ENCODE assay signal across 23 mouse cellular contexts in the genomic region with DNA sequence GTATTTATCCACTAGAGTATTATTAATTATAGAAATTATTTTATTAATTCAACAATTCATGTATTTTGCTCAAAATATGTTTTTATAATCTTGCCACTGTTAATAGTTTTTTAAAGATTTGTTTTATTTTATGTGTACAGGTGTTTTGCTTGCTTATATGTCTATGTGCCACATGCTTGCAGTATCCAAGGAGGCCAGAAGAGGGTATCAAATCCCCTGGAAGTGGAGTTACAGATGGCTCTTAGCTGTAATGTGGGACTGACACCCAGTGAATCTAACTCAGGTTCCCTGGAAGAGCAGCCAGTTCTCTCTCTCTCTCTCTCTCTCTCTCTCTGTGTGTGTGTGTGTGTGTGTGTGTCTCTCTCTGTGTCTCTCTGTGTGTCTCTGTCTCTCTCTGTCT. TPM values are rescaled to one million over a fixed set of nuclear protein-coding genes. Genes with fewer than 3 reads are reported as not detected.
A peak's percentile ranks its signal among the peaks of the same experiment; 100 is the strongest.
DNase-seq lines count a peak whose midpoint lies in the region; ATAC-seq and TF ChIP-seq lines count a peak whose summit lies in the region.
"Had no signal": no experiment of that assay in that cellular context is flagged by ENCODE, and none has a peak within 500 bp of the region (broad histone marks: within the 10 kb centered on the region; RNA-seq: fewer than 3 reads in every experiment).

No protein-coding gene starts in this region.

- TF ChIP-seq EP300 in MEL (IDR thresholded peaks at IDR 0.05; ENCODE audit: low read depth in 1 of 2, low read length in 2 of 2): no peak
- TF ChIP-seq EP300 in stomach, postnatal 0 days (optimal IDR thresholded peaks at IDR 0.05): no peak

- H3K4me1 ChIP-seq in MEL (ENCODE audit: control insufficient read depth in 1 of 2, insufficient read depth in 2 of 2, low read length in 2 of 2): peaks cover 0 to 10% of the 10 kb centered on the region in 2 experiments; a peak in 2 of 4 replicates
- H3K4me1 ChIP-seq in stomach, postnatal 0 days (replicated peaks; ENCODE audit: control insufficient read depth, insufficient read depth): no peaks in the 10 kb centered on the region
- H3K4me1 ChIP-seq: embryonic facial prominence, embryonic 15.5 days; heart, embryonic 13.5 days; liver, embryonic 13.5 days had no signal

- intact Hi-C loops in left cerebral cortex, adult 2 months (cut with DNase I): no loop called here

- H3K4me3 ChIP-seq in left cerebral cortex, adult 2 months: no peak overlapping the region
- H3K4me3 ChIP-seq in MEL (ENCODE audit: control insufficient read depth in 1 of 2, insufficient read depth in 1 of 2, low read depth in 2 of 2, low read length in 2 of 2): no peak overlapping the region
- no peak overlapping the region for H3K4me3 ChIP-seq in stomach, postnatal 0 days (ENCODE audit: low read depth, low read length)
- H3K4me3 ChIP-seq: embryonic facial prominence, embryonic 15.5 days; forebrain, embryonic 10.5 days; heart, embryonic 13.5 days; liver, embryonic 13.5 days; midbrain, embryonic 10.5 days had no signal

- peak; percentile 2; the same call in 1 of the 2 replicates for TF ChIP-seq CTCF in left cerebral cortex, adult 2 months (IDR thresholded peaks at IDR 0.05)
- peak in 2 of 3 experiments; percentile 8 to 42; a peak in 2 of 6 replicates for TF ChIP-seq CTCF in MEL (IDR thresholded peaks at IDR 0.05 in 2 of 3, conservative IDR thresholded peaks at IDR 0.05 in 1 of 3; ENCODE audit: control insufficient read depth in 1 of 3, insufficient read depth in 1 of 3, low read depth in 2 of 3, low read length in 3 of 3, poor library complexity in 1 of 3, severe bottlenecking in 1 of 3)
- peak; percentile 31 for TF ChIP-seq CTCF in stomach, postnatal 0 days (IDR thresholded peaks at IDR 0.05; ENCODE audit: low read depth)

- H3K4me2 ChIP-seq in stomach, postnatal 0 days (replicated peaks; ENCODE audit: low read depth): no peak overlapping the region
- H3K4me2 ChIP-seq: embryonic facial prominence, embryonic 15.5 days; heart, embryonic 13.5 days; liver, embryonic 13.5 days had no signal

- no peaks in the 10 kb centered on the region for H3K79me2 ChIP-seq in MEL (ENCODE audit: control insufficient read depth, insufficient read depth, low read length, poor library complexity)

- H3K27me3 ChIP-seq in MEL (ENCODE audit: control insufficient read depth in 1 of 2, insufficient read depth in 2 of 2, low read length in 2 of 2): no peaks in the 10 kb centered on the region
- no peaks in the 10 kb centered on the region for H3K27me3 ChIP-seq in stomach, postnatal 0 days (ENCODE audit: control insufficient read depth, insufficient read depth, low read length)
- H3K27me3 ChIP-seq: embryonic facial prominence, embryonic 15.5 days; heart, embryonic 13.5 days; liver, embryonic 13.5 days had no signal

- no peak overlapping the region for H3K27ac ChIP-seq in left cerebral cortex, adult 2 months
- no peak overlapping the region for H3K27ac ChIP-seq in MEL (ENCODE audit: control insufficient read depth, low read depth, low read length)
- no peak overlapping the region for H3K27ac ChIP-seq in stomach, postnatal 0 days (replicated peaks)
- H3K27ac ChIP-seq: embryonic facial prominence, embryonic 15.5 days; forebrain, embryonic 10.5 days; heart, embryonic 13.5 days; liver, embryonic 13.5 days; midbrain, embryonic 10.5 days had no signal

- H3K9ac ChIP-seq in MEL (ENCODE audit: control insufficient read depth, low read depth, low read length, poor library complexity, severe bottlenecking): no peak overlapping the region
- H3K9ac ChIP-seq in stomach, postnatal 0 days (ENCODE audit: low read length): no peak overlapping the region
- H3K9ac ChIP-seq: embryonic facial prominence, embryonic 15.5 days; heart, embryonic 13.5 days; liver, embryonic 13.5 days had no signal

- H3K9me3 ChIP-seq in MEL (replicated peaks; ENCODE audit: insufficient read depth, low read length): no peaks in the 10 kb centered on the region
- no peaks in the 10 kb centered on the region for H3K9me3 ChIP-seq in stomach, postnatal 0 days (ENCODE audit: control insufficient read depth, low read length)
- H3K9me3 ChIP-seq: embryonic facial prominence, embryonic 15.5 days; liver, embryonic 13.5 days had no signal

- no peak for TF ChIP-seq POLR2A in MEL (IDR thresholded peaks at IDR 0.05; ENCODE audit: control insufficient read depth in 1 of 2, insufficient read depth in 1 of 2, low read depth in 1 of 2, low read length in 2 of 2, poor library complexity in 1 of 2)

- ATAC-seq in stomach, postnatal 0 days (ENCODE audit: low FRiP score, low TSS enrichment): no peak
- ATAC-seq: hindbrain, embryonic 16.5 days had no signal

- peaks cover 0 to 7% of the 10 kb centered on the region in 2 experiments; a peak in 2 of 4 replicates for H3K36me3 ChIP-seq in MEL (ENCODE audit: control insufficient read depth in 1 of 2, insufficient read depth in 2 of 2, low read length in 2 of 2)
- no peaks in the 10 kb centered on the region for H3K36me3 ChIP-seq in stomach, postnatal 0 days (ENCODE audit: control insufficient read depth, insufficient read depth, low read length)
- H3K36me3 ChIP-seq: embryonic facial prominence, embryonic 15.5 days; forebrain, embryonic 10.5 days; heart, embryonic 13.5 days; liver, embryonic 13.5 days; midbrain, embryonic 10.5 days had no signal

- DNase-seq in left cerebral cortex, adult 2 months (ENCODE audit: extremely low spot score in 1 of 2, low spot score in 2 of 2): no peak
- no peak for DNase-seq in left cerebral cortex, adult 8-10 months (ENCODE audit: low spot score in 2 of 2)
- peak; percentile 22 for DNase-seq in thymus, postnatal 4 days
- no peak for DNase-seq in thymus, postnatal 36 days
- peak; percentile 33 for DNase-seq in MEL (ENCODE audit: low read depth, low spot score)
- no peak for DNase-seq in stomach, postnatal 0 days (ENCODE audit: low spot score)
- no peak for DNase-seq in neural tube, embryonic 10.5 days (ENCODE audit: extremely low spot score, low spot score)
- no peak for DNase-seq in cerebellum, postnatal 25 days
- DNase-seq: adrenal gland, adult 2 months; cerebellum, adult 11 months; gastrocnemius, postnatal 25 days; heart, postnatal 36 days; kidney, adult 9 months; kidney, postnatal 4 days; liver, embryonic 13.5 days; lung, postnatal 36 days; right cerebral cortex, postnatal 25 days; thymus, postnatal 25 days had no signal

- TF ChIP-seq RAD21 in MEL (IDR thresholded peaks at IDR 0.05; ENCODE audit: low read depth, low read length): peak; percentile 31

TF ChIP-seq in MEL, 35 proteins besides CTCF, POLR2A, EP300 and RAD21:
- TF ChIP-seq MYC (IDR thresholded peaks at IDR 0.05; ENCODE audit: low read depth, low read length) (no peak), SMC3 (IDR thresholded peaks at IDR 0.05; ENCODE audit: low read depth, low read length) (peak; percentile 37; the same call in 1 of the 2 replicates)

RNA-seq across cellular contexts. Expression of gene Gorasp2, which starts 20.4 kb away (rescaled TPM):
- total RNA-seq in left cerebral cortex, adult 2 months (2021): 10 to 100 TPM; 92.7 to 96.6 TPM
- total RNA-seq in left cerebral cortex, adult 8-10 months (2022): 10 to 100 TPM; 92.2 to 97.7 (median 96.2) TPM
- 74.7 and 81.8 TPM in 2 replicates for total RNA-seq in MEL (2012; rRNA removed)
- 100 to 1,000 TPM; 124 to 132 TPM for polyA plus RNA-seq in MEL (2012; ENCODE audit: insufficient read depth in 1 of 2, insufficient read length in 2 of 2, low read depth in 1 of 2, low replicate concordance in 2 of 2, missing spikeins in 1 of 2)
- 139 TPM in 2 replicates for polyA plus RNA-seq in stomach, postnatal 0 days (2015; fragmentation: Nextera tagmentation; extraction: Ambion mirVana)

RNA-seq across cellular contexts. Expression of gene Gm26558, which starts 20.9 kb away (rescaled TPM):
- under 1 TPM in 1 of 2 experiments, not detected in 1; 0.41 TPM for total RNA-seq in left cerebral cortex, adult 2 months (2021)
- under 1 TPM in 3 of 4 experiments, not detected in 1; 0.46 to 0.94 (median 0.74) TPM for total RNA-seq in left cerebral cortex, adult 8-10 months (2022)
- total RNA-seq in MEL (2012; rRNA removed): 0.52 and 0.81 TPM in 2 replicates
- polyA plus RNA-seq in MEL (2012; ENCODE audit: insufficient read depth in 1 of 2, insufficient read length in 2 of 2, low read depth in 1 of 2, low replicate concordance in 2 of 2, missing spikeins in 1 of 2): under 1 TPM in 1 of 2 experiments, not detected in 1; 0.24 TPM
- 3.2 and 3.4 TPM in 2 replicates for polyA plus RNA-seq in stomach, postnatal 0 days (2015; fragmentation: Nextera tagmentation; extraction: Ambion mirVana)
- total RNA-seq: adrenal gland, adult 2 months; gastrocnemius, postnatal 25 days; heart, postnatal 36 days had no signal

Comparison
In these comparisons a context has a peak if more than half of its experiments do, and no peak if none do; other contexts are left out.
1. DNase-seq: peak in thymus, postnatal 4 days (single experiment) and MEL (single experiment); none in left cerebral cortex, adult 2 months (0 of 2), left cerebral cortex, adult 8-10 months (0 of 2), thymus, postnatal 36 days (0 of 2), stomach, postnatal 0 days (single experiment), neural tube, embryonic 10.5 days (single experiment) and cerebellum, postnatal 25 days (0 of 2).
2. Peak in every context shown above with its lines, with median percentiles within 50 percentile points of each other: CTCF ChIP-seq.